Mouse (Mus musculus) embryo, embryonic 11.5 days (tissue): ENCODE results near the gene Dis3l.
"Not testable (repeated sequence)": the region's sequence is repeated elsewhere in the genome, so short reads cannot be mapped to it uniquely, and the experiment has no call there.

Experiments used
- DNase-seq: peaks from one replicate; pipeline ENCODE4 v3.0.0-alpha.2; 2012; ENCODE audit warnings: low read depth, low spot score

Gene Dis3l

GRCm38 (mm10) chr9:64316986-64317385 is 24.1 kb downstream of the Dis3l start:
- no peak for DNase-seq

GRCm38 (mm10) chr9:64314696-64315095 is 26.4 kb downstream of the Dis3l start:
- DNase-seq: no peak

GRCm38 (mm10) chr9:64312128-64312527 is 29.0 kb downstream of the Dis3l start:
- no peak for DNase-seq

- no peak for DNase-seq
Observed at GRCm38 (mm10) chr9:64310996-64311785, 29.9 kb downstream of the Dis3l start.

- no peak for DNase-seq
Observed at GRCm38 (mm10) chr9:64306476-64307312, 34.4 kb downstream of the Dis3l start.

GRCm38 (mm10) chr9:64303086-64303485 is 38.0 kb downstream of the Dis3l start:
- not testable (repeated sequence) for DNase-seq

GRCm38 (mm10) chr9:64282404-64282987 is 58.6 kb downstream of the Dis3l start:
- no peak for DNase-seq

GRCm38 (mm10) chr9:64281781-64282178 is 59.3 kb downstream of the Dis3l start:
- DNase-seq: no peak

GRCm38 (mm10) chr9:64281105-64281780 is 59.8 kb downstream of the Dis3l start, which contains the start of gene Tipin:
Gene Tipin, plus strand, starts transcription at chr9:64281581.
- DNase-seq: peak; percentile 93

- no peak for DNase-seq
Observed at GRCm38 (mm10) chr9:64278665-64279310, 62.3 kb downstream of the Dis3l start.

- peak; percentile 57 for DNase-seq
Observed at GRCm38 (mm10) chr9:64277706-64278105, 63.4 kb downstream of the Dis3l start.

GRCm38 (mm10) chr9:64274919-64275318 is 66.2 kb downstream of the Dis3l start:
- DNase-seq: no peak

- DNase-seq: no peak
Observed at GRCm38 (mm10) chr9:64274291-64274690, 66.8 kb downstream of the Dis3l start.

- no peak for DNase-seq
Observed at GRCm38 (mm10) chr9:64273757-64274156, 67.3 kb downstream of the Dis3l start.

GRCm38 (mm10) chr9:64272611-64273010 is 68.5 kb downstream of the Dis3l start:
- peak; percentile 13 for DNase-seq

- no peak for DNase-seq
Observed at GRCm38 (mm10) chr9:64271249-64271648, 69.8 kb downstream of the Dis3l start.

GRCm38 (mm10) chr9:64268836-64269235 is 72.3 kb downstream of the Dis3l start:
- DNase-seq: not testable (repeated sequence)

- DNase-seq: no peak
Observed at GRCm38 (mm10) chr9:64268196-64268595, 72.9 kb downstream of the Dis3l start.

- no peak for DNase-seq
Observed at GRCm38 (mm10) chr9:64267231-64267630, 73.9 kb downstream of the Dis3l start.

- no peak for DNase-seq
Observed at GRCm38 (mm10) chr9:64264813-64265212, 76.3 kb downstream of the Dis3l start.

- DNase-seq: no peak
Observed at GRCm38 (mm10) chr9:64261023-64261422, 80.1 kb downstream of the Dis3l start.
